Comparison of ENCODE assay signal across 19 mouse cellular contexts in genomic region chr5:139373126-139373525, GRCm38 (mm10). TPM values are rescaled to one million over a fixed set of nuclear protein-coding genes. Genes with fewer than 3 reads are reported as not detected.
DNase-seq lines count a peak whose midpoint lies in the region; ATAC-seq and TF ChIP-seq lines count a peak whose summit lies in the region.
"Had no signal": no experiment of that assay in that cellular context is flagged by ENCODE, and none has a peak within 500 bp of the region (broad histone marks: within the 10 kb centered on the region; RNA-seq: fewer than 3 reads in every experiment).

No protein-coding gene starts in this region.

- TF ChIP-seq EP300 in liver, postnatal 0 days (IDR thresholded peaks at IDR 0.05; ENCODE audit: low read depth), result no peak

- peak overlapping the region; percentile 99; the same call in 1 of the 2 replicates for H3K27ac ChIP-seq in gastrocnemius, adult 2 months
- H3K27ac ChIP-seq in kidney, postnatal 0 days, result peak overlapping the region; percentile 94; the same call in 1 of the 2 replicates
- H3K27ac ChIP-seq in kidney, embryonic 16.5 days (ENCODE audit: low read length), result no peak overlapping the region; the same call in 1 of the 2 replicates
- peak overlapping the region; percentile 76 for H3K27ac ChIP-seq in bone marrow macrophage, adult 2 months (ENCODE audit: insufficient read depth, low read depth, low read length)
- H3K27ac ChIP-seq in liver, postnatal 0 days (ENCODE audit: low read depth), result peak overlapping the region; percentile 96

- no peak overlapping the region for H3K4me3 ChIP-seq in gastrocnemius, adult 2 months
- no peak overlapping the region for H3K4me3 ChIP-seq in kidney, postnatal 0 days (replicated peaks; ENCODE audit: low read depth, low read length)
- H3K4me3 ChIP-seq in kidney, embryonic 16.5 days (ENCODE audit: low read length), result no peak overlapping the region
- H3K4me3 ChIP-seq in bone marrow macrophage, adult 2 months (ENCODE audit: insufficient read depth, low read length), result no peak overlapping the region
- no peak overlapping the region for H3K4me3 ChIP-seq in liver, postnatal 0 days (ENCODE audit: low read depth, low read length)

- H3K36me3 ChIP-seq in kidney, postnatal 0 days (ENCODE audit: insufficient read depth, low read length), result no peaks in the 10 kb centered on the region
- H3K36me3 ChIP-seq in kidney, embryonic 16.5 days (ENCODE audit: insufficient read depth, low read length), result no peaks in the 10 kb centered on the region
- H3K36me3 ChIP-seq in liver, postnatal 0 days (replicated peaks; ENCODE audit: insufficient read depth, low read length), result no peaks in the 10 kb centered on the region

- H3K27me3 ChIP-seq in kidney, postnatal 0 days (ENCODE audit: insufficient read depth, low read length), result no peaks in the 10 kb centered on the region
- no peaks in the 10 kb centered on the region for H3K27me3 ChIP-seq in kidney, embryonic 16.5 days (ENCODE audit: insufficient read depth, low read length)
- H3K27me3 ChIP-seq in liver, postnatal 0 days (ENCODE audit: insufficient read depth, low read length), result no peaks in the 10 kb centered on the region

- intact Hi-C loops in gastrocnemius, adult 2 months (cut with DNase I), result no loop called here
- intact Hi-C loops in gastrocnemius, postnatal 36 days (cut with DNase I), result no loop called here

- no peak for TF ChIP-seq POLR2A in bone marrow macrophage, adult 2 months (IDR thresholded peaks at IDR 0.05; ENCODE audit: borderline replicate concordance, low read depth, low read length)

- no peak for DNase-seq in gastrocnemius, adult 2 months
- no peak for DNase-seq in gastrocnemius, postnatal 36 days
- DNase-seq in kidney, postnatal 0 days (ENCODE audit: low spot score), result no peak
- DNase-seq in liver, postnatal 0 days, result no peak
- DNase-seq in cerebellum, postnatal 4 days (ENCODE audit: low spot score in 2 of 2), result no peak
- DNase-seq in cerebellum, postnatal 14 days, result no peak
- DNase-seq: cerebellum, adult 11-12 months; heart, postnatal 4 days; lung, adult 2 months; right cerebral cortex, postnatal 25 days had no signal

- no peak for ATAC-seq in kidney, postnatal 0 days (replicated peaks; ENCODE audit: low FRiP score, low read depth)
- ATAC-seq in kidney, embryonic 16.5 days (ENCODE audit: low FRiP score, low TSS enrichment), result no peak
- ATAC-seq in liver, postnatal 0 days, result no peak

- no peak overlapping the region for H3K4me2 ChIP-seq in kidney, postnatal 0 days (ENCODE audit: low read length)
- H3K4me2 ChIP-seq in kidney, embryonic 16.5 days (replicated peaks; ENCODE audit: low read depth, low read length), result no peak overlapping the region
- H3K4me2 ChIP-seq in liver, postnatal 0 days (ENCODE audit: low read depth, low read length), result peak overlapping the region; percentile 84; the same call in 1 of the 2 replicates

- H3K9me3 ChIP-seq in kidney, postnatal 0 days (replicated peaks; ENCODE audit: low read length), result no peaks in the 10 kb centered on the region
- no peaks in the 10 kb centered on the region for H3K9me3 ChIP-seq in kidney, embryonic 16.5 days (ENCODE audit: low read length)
- H3K9me3 ChIP-seq in liver, postnatal 0 days (ENCODE audit: low read length), result no peaks in the 10 kb centered on the region

- H3K9ac ChIP-seq in kidney, postnatal 0 days (ENCODE audit: low read depth, low read length), result no peak overlapping the region
- H3K9ac ChIP-seq in kidney, embryonic 16.5 days (replicated peaks; ENCODE audit: low read length), result no peak overlapping the region
- no peak overlapping the region; the same call in 1 of the 2 replicates for H3K9ac ChIP-seq in liver, postnatal 0 days (replicated peaks)

- peaks cover 37% of the 10 kb centered on the region for H3K4me1 ChIP-seq in kidney, postnatal 0 days (replicated peaks; ENCODE audit: insufficient read depth, low read length)
- H3K4me1 ChIP-seq in kidney, embryonic 16.5 days (ENCODE audit: insufficient read depth, low read length), result peaks cover 52% of the 10 kb centered on the region
- H3K4me1 ChIP-seq in bone marrow macrophage, adult 2 months (ENCODE audit: control insufficient read depth, insufficient read depth, low read length), result peaks cover 77% of the 10 kb centered on the region
- peaks cover 71% of the 10 kb centered on the region for H3K4me1 ChIP-seq in liver, postnatal 0 days (ENCODE audit: insufficient read depth)

- 73% methylated on average over 3 of the region's 3 CpGs for WGBS in kidney, postnatal 0 days
- whole genome bisulfite sequencing in kidney, embryonic 16.5 days, result 81% methylated on average over 3 of the region's 3 CpGs
- 65% methylated on average over 3 of the region's 3 CpGs for WGBS in liver, postnatal 0 days (ENCODE audit: insufficient replicate concordance)

- TF ChIP-seq CTCF in gastrocnemius, adult 2 months (IDR thresholded peaks at IDR 0.05), result no peak
- no peak for TF ChIP-seq CTCF in kidney, postnatal 0 days (IDR thresholded peaks at IDR 0.05; ENCODE audit: low read depth)
- no peak for TF ChIP-seq CTCF in bone marrow macrophage, adult 2 months (IDR thresholded peaks at IDR 0.05; ENCODE audit: low read depth, low read length)
- no peak for TF ChIP-seq CTCF in liver, postnatal 0 days (IDR thresholded peaks at IDR 0.05; ENCODE audit: low read depth)

RNA-seq across cellular contexts. Expression of gene Gpr146, which starts 4.4 kb away (rescaled TPM):
- total RNA-seq in gastrocnemius, adult 2 months (2021), result 10 to 100 TPM; 26.5 to 41.2 TPM
- total RNA-seq in gastrocnemius, postnatal 36 days (2021), result 10 to 100 TPM; 25.3 to 30.4 TPM
- polyA plus RNA-seq in kidney, postnatal 0 days (2015; fragmentation: Nextera tagmentation; extraction: Ambion mirVana), result 7.6 and 7.8 TPM in 2 replicates
- polyA plus RNA-seq in kidney, embryonic 16.5 days (2015; fragmentation: Nextera tagmentation; extraction: Ambion mirVana), result 6.6 and 6.7 TPM in 2 replicates
- polyA plus RNA-seq in bone marrow macrophage, adult 2 months (2012; ENCODE audit: insufficient read depth, insufficient read length, missing spikeins), result 34.5 and 34.7 TPM in 2 replicates
- polyA plus RNA-seq in liver, postnatal 0 days (2015; fragmentation: Nextera tagmentation; extraction: Ambion mirVana), result 14.5 and 14.7 TPM in 2 replicates

RNA-seq across cellular contexts. Expression of gene Cyp2w1, which starts 20.7 kb away (rescaled TPM):
- not detected for total RNA-seq in gastrocnemius, adult 2 months (2021)
- not detected for total RNA-seq in gastrocnemius, postnatal 36 days (2021)
- polyA plus RNA-seq in kidney, postnatal 0 days (2015; fragmentation: Nextera tagmentation; extraction: Ambion mirVana), result not detected in 2 replicates
- polyA plus RNA-seq in kidney, embryonic 16.5 days (2015; fragmentation: Nextera tagmentation; extraction: Ambion mirVana), result not detected in 2 replicates
- polyA plus RNA-seq in bone marrow macrophage, adult 2 months (2012; ENCODE audit: insufficient read depth, insufficient read length, missing spikeins), result not detected in 2 replicates
- not detected in 2 replicates for polyA plus RNA-seq in liver, postnatal 0 days (2015; fragmentation: Nextera tagmentation; extraction: Ambion mirVana)
- total RNA-seq: adrenal gland, postnatal 4 days; heart, postnatal 4 days; layer of hippocampus, postnatal 14 days; left cerebral cortex, postnatal 36 days; megakaryocyte progenitor cell, adult 5-6 weeks had no signal
- polyA plus RNA-seq: cortical plate, adult 2 months; forebrain, embryonic 11.5 days; gonadal fat pad, adult 2 months had no signal

RNA-seq across cellular contexts. Expression of gene Cox19, which starts 21.9 kb away (rescaled TPM):
- total RNA-seq in gastrocnemius, adult 2 months (2021), result 10 to 100 TPM; 48.7 to 69.6 TPM
- total RNA-seq in gastrocnemius, postnatal 36 days (2021), result 10 to 100 TPM; 52.8 to 68.3 TPM
- polyA plus RNA-seq in kidney, postnatal 0 days (2015; fragmentation: Nextera tagmentation; extraction: Ambion mirVana), result 116 TPM in 2 replicates
- 99.3 and 104 TPM in 2 replicates for polyA plus RNA-seq in kidney, embryonic 16.5 days (2015; fragmentation: Nextera tagmentation; extraction: Ambion mirVana)
- 31.4 and 36.1 TPM in 2 replicates for polyA plus RNA-seq in bone marrow macrophage, adult 2 months (2012; ENCODE audit: insufficient read depth, insufficient read length, missing spikeins)
- 34.4 and 37.1 TPM in 2 replicates for polyA plus RNA-seq in liver, postnatal 0 days (2015; fragmentation: Nextera tagmentation; extraction: Ambion mirVana)

RNA-seq across cellular contexts. Expression of gene C130050O18Rik, which starts 32.0 kb away (rescaled TPM):
- total RNA-seq in gastrocnemius, adult 2 months (2021), result under 1 TPM; 0.15 to 0.33 TPM
- under 1 TPM; 0.13 to 0.35 TPM for total RNA-seq in gastrocnemius, postnatal 36 days (2021)
- 1.2 and 1.5 TPM in 2 replicates for polyA plus RNA-seq in kidney, postnatal 0 days (2015; fragmentation: Nextera tagmentation; extraction: Ambion mirVana)
- polyA plus RNA-seq in kidney, embryonic 16.5 days (2015; fragmentation: Nextera tagmentation; extraction: Ambion mirVana), result 0.60 and 0.92 TPM in 2 replicates
- 13.2 and 14.4 TPM in 2 replicates for polyA plus RNA-seq in bone marrow macrophage, adult 2 months (2012; ENCODE audit: insufficient read depth, insufficient read length, missing spikeins)
- polyA plus RNA-seq in liver, postnatal 0 days (2015; fragmentation: Nextera tagmentation; extraction: Ambion mirVana), result 1.9 and 2.0 TPM in 2 replicates

RNA-seq across cellular contexts. Expression of gene Adap1, which starts 47.7 kb away (rescaled TPM):
- 1 to 10 TPM in 1 of 2 experiments, under 1 TPM in 1; 0.89 to 1.0 TPM for total RNA-seq in gastrocnemius, adult 2 months (2021)
- total RNA-seq in gastrocnemius, postnatal 36 days (2021), result 1 to 10 TPM; 1.6 to 1.7 TPM
- polyA plus RNA-seq in kidney, postnatal 0 days (2015; fragmentation: Nextera tagmentation; extraction: Ambion mirVana), result 6.5 and 6.9 TPM in 2 replicates
- polyA plus RNA-seq in kidney, embryonic 16.5 days (2015; fragmentation: Nextera tagmentation; extraction: Ambion mirVana), result 1.1 and 1.7 TPM in 2 replicates
- 73.2 and 77.1 TPM in 2 replicates for polyA plus RNA-seq in bone marrow macrophage, adult 2 months (2012; ENCODE audit: insufficient read depth, insufficient read length, missing spikeins)
- polyA plus RNA-seq in liver, postnatal 0 days (2015; fragmentation: Nextera tagmentation; extraction: Ambion mirVana), result 3.7 and 4.3 TPM in 2 replicates
